Mouse (Mus musculus): ENCODE data around the gene Apol8. TPM values are rescaled to one million over a fixed set of nuclear protein-coding genes. Genes with fewer than 3 reads are reported as not detected.
"Not testable (repeated sequence)": the region's sequence is repeated elsewhere in the genome, so short reads cannot be mapped to it uniquely, and the experiment has no call there.

Apol8 gene
- total RNA-seq, 2 experiments from 2014 or later: 0.21 TPM; not detected in 1

DNA sequence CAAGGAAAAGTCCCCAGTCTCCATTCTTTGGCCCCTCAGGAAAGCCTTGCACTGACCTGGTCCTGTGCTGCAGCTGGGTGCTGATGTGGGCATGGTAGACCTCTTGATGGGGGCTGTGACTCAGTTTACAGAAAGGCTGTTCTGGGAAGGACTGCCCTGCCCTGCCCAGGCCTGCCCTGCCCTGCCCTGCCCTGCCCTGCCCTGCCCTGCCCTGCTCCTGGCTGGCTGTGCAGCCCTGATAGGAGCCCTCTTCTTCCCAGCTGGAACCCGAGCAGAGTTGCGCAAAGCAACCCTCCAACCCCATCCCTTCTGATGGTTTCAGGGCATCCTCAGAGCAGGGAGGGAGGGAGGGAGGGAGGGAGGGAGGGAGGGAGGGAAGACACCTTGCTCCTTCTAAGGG is 1.7 kb downstream of the Apol8 start:
- DNase-seq (ENCODE audit: low spot score in 2 of 2): no peak

DNA sequence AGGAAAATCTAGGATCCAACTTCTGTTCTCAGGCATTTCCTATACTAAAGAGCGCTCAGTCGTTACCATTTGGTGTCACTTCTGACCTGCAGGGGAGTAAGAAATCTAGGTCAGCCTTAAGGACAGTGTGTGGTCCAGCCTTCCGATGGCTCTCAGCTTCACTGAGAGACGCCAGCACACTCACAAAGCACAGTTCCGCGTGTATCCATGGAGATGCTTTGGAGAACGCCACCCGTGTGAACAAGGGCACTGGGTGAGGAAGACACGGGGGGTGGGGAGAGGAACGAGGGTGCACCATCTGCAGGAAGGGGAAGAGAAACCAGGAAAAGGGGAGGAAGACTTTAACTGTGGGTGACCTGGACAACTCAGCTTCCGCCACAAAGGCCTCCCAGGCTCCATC is 4.4 kb downstream of the Apol8 start:
- no peak for DNase-seq (ENCODE audit: low spot score in 2 of 2)

DNA sequence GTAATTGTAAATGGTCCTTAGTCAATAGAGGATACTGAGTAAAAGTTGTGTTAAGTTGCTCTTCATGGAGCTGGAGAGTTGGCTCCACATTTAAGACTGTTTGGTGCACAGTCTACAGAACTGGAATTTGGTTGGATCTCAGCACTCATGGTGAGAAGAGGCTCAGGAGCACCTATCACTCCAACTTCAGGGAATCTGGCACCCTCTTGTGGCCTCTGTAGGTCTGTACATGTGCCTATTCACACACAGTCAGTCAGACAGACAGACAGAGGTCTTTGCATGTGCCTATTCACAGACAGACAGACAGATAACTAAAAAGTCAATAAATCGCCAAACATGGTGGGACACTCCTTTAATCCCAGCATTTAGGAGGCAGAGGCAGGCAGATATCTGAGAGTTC is 6.3 kb downstream of the Apol8 start:
- DNase-seq (ENCODE audit: low spot score in 2 of 2): peak in 1 of 2 experiments; percentile 24

DNA sequence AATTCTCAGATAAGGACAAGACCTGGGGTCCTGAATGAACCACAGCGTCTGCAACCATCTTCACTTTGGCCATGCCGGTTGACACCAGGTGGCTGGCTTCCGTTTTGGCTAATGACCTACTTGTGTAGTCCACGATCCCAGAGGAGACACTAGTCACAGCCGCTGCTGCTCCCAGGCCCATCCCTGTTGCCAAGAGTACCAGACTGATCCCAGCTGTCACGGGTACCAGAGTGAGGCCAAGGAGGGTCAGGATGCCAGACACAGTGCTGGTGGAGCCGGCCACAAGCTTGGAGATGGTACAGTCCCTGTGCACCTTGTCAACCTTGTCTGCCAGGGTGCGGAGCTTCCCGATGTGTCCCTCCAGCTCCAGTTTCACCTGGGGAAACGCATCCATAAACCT is 7.1 kb downstream of the Apol8 start:
- DNase-seq (ENCODE audit: low spot score in 2 of 2): peak in 1 of 2 experiments; percentile 20

DNA sequence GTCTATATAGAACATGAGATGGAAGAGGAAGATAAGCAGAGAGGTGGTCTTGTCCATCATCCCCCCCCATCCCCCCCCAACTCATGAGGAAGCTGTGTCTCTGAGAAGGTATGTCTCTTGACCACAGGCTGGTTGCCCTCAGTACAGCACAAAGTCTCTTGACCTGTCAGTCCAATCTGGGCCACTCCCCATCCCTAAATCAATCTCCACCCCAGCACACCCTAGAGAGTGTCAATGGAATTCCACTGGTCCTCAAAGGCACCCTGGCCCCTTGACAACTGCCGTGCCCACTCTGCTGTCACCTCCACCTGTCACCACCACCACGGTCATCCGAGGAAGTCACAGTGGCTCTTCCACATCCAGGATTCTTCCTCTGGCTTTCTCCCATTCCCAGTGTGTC is 8.4 kb downstream of the Apol8 start:
- no peak for DNase-seq (ENCODE audit: low spot score in 2 of 2)

DNA sequence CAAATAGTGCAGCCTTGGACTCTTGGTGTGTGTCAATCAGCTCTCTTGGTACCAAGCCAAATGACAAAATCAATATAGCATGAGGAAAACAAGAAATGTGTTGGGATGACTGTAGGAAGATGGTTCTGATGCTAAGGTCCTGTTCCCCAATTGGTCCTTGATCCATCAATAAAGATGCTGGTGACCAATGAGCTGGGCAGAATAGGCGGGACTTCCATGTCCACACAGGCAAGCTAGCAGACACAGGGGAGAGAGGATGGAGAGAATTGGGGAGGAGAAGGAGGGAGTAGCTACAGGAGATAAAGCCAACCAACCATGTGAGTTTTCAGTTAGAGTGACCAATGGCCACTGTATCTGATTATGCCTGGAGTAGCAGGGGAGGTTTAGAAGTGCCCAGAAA is 10.5 kb downstream of the Apol8 start:
- DNase-seq (ENCODE audit: low spot score in 2 of 2): no peak

DNA sequence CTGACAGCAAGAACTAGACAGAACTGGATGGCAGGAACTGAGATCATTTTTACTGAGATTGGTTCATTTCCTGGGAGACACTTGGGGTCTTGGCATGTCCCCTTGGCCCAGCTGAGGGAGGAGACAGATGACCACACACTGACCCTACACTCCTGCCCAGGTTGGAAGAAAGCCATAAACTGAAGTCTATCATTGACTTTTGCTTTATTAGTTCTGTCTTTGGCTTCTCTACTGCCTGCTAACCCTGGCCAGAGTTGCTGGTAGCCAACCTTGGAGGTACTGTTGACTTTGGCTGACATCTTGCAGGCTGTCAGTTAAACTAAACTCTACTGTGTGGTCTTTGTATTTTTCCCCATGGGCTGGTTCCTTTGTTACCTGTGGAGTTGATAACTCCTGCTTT is 11.7 kb downstream of the Apol8 start:
- no peak for DNase-seq (ENCODE audit: low spot score in 2 of 2)

DNA sequence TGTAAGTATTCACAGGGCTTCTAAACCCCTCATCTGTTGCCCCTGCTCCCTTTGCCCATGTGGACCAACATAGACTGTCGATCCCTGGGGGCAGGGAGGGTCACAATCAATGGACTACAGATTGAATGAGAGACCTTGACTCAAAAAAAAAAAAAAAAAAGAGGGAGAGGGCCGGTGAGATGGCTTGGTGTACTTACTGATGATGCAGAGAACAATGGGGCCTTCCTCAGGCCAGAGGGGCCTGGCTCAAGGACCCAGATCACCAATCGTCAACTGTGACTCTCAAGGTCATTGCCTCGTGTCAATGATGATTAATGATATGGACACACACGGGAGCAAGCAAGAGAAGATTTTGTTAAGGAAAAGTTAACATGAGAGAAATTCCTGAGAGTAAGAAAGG is 12.2 kb downstream of the Apol8 start:
- DNase-seq (ENCODE audit: low spot score in 2 of 2): no peak

DNA sequence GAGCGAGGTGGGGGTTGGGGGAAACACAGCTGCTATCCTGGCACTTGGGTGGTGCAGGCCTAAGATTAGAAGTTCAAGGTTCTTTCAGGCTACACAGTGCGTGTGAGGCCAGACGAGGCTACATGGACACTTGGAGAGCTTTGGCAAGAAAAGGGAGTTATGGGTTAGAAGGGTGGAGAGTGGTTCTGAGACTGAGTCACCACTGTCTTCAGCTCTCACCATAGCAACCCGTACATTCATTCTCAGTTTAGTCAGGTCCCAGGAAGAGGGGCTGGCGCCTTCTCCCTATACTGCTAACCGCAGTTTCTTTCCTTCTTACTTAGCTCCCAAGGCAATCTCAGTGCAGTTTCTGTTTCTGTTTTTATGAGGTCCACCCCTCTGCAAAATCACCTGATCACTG is 15.2 kb downstream of the Apol8 start:
- not testable (repeated sequence) for DNase-seq (ENCODE audit: low spot score in 2 of 2)

DNA sequence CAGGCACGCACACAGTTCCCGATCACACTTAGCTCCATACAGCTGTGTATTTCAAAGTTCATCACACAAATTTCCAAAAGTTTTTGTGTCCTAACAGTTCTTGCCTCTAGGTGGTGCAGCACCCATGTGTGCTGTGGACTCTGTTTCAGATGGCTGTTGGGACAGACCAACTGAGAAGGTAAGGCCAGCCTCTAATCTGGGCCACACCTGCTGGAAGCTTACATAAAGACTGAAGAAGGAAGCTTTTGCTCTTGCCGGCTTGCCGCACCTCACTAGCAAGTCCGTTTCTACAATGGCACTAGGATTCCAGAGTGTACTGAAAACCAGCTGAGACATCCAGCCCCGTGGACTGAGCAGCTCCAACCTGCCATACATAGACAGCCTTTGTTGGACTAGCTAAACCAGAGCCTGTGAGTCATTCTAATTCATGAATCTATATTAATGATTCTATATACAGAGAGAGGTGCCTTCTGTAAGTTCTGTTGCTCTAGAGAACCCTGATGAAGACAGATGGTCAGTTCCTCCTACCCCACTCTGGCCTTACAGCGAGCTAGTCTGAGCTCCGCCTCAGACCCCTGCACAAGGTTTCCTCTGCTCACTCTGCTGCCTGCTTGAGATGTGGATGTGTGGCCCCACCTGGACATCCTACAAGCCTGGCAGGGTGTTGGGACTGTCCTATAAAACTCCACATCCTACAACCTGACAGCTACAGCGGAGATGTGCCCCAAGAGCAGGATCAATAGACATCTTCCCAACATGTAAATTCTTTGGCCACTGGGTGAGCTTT is 16.1 kb downstream of the Apol8 start:
- no peak for DNase-seq (ENCODE audit: low spot score in 2 of 2)

DNA sequence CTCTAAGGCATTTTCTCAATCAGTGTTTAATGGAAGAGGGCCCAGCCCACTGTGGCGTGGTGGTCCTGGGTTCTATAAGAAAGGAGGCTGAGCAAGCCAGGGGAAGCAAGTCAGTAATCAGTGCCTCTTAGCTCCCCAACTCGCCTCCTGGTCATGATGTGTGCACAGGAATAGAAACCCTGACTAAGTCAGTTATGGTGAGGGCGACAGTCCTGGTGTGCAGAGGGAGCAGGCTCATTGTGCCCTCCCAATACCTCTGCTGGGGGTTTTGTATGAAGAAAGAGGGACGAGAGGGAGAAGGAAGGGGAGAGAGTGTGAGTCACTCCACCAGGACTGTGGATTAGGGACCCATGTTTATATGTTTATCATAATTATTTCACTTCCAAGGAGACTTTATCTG is 22.9 kb downstream of the Apol8 start:
- not testable (repeated sequence) for DNase-seq (ENCODE audit: low spot score in 2 of 2)

DNA sequence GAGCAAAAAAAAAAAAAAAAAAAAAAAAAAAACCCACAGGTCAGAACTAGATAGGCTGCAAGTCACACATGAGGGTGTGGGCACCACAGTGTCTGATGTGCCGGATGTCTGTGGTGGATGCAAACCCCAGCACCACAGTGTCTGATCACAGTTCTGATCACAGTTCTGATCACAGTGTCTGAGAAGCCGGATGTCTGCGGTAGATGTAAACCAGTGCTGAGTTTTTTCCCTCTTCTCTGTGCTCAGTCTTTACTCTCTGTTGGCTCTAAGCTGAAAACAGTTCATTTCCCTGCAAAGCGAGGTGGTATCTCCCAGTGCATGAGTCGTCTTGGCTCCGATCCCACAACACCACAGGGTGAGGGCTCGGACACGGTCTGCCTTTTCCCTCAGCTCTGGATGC is 23.4 kb downstream of the Apol8 start:
- DNase-seq (ENCODE audit: low spot score in 2 of 2): not testable (repeated sequence)

DNA sequence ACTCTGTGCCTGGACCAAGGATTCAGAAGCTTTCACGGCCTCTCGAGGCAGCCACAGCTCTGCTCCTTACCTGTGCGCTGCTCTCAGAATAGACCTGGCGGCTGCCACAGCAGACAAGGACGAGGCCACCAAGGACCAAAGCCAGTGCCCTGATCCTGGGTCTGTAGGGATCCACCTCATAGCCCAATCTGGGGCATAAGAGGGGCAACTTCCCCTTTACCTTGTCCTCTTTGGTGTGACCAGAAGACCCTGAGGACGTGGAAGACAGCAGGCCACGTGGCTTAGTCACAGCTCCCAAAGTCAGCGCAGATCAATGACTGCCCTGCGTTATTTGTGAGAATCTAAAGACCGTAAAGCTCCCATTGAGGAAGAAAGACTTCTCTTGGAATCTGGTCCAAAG is 24.0 kb downstream of the Apol8 start:
- DNase-seq (ENCODE audit: low spot score in 2 of 2): not testable (repeated sequence)

DNA sequence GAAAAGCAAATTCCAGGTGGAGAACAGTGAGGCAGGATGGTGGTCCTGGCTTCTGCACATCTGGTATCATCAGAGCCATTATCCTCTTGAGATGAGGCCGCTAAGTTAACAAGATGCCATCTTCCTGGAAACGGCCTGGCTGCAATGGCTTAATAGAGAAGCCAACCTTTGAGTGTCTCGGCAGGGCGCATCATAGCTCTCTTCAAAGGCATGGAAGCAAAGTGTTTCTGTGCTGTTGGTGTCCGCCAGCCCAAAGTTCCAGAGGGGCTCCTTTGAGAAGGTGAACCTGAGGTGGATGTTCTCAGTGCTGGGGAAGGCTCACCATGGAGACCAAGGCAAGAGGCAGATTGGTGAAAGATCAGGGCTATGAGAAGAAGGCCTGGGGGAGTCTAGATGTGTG is 25.2 kb downstream of the Apol8 start:
- no peak for DNase-seq (ENCODE audit: low spot score in 2 of 2)

DNA sequence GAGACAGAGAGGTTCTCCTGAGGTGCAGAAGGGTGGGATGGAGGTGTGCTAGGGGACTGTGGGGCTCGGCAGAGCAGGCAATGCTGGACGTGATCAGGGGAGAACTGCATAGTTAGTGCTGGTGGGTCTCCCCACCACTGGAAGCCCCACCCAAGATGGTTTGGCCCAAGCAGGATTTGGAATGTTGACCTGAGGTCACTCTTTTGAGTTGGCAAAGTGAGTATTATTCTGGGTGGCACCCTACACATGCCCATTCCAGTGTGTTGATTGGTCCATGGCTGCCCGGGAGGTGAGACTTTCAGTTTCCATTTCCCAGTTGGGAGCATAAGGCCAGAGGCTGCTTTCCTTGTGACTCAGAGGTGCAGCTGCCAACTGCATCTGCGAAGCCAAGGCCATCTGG is 28.1 kb downstream of the Apol8 start, which contains the start of gene Apol9b:
TSS of gene Apol9b (plus strand) at position 301 of the 400 bp plus-strand sequence.
- DNase-seq (ENCODE audit: low spot score in 2 of 2): not testable (repeated sequence)

DNA sequence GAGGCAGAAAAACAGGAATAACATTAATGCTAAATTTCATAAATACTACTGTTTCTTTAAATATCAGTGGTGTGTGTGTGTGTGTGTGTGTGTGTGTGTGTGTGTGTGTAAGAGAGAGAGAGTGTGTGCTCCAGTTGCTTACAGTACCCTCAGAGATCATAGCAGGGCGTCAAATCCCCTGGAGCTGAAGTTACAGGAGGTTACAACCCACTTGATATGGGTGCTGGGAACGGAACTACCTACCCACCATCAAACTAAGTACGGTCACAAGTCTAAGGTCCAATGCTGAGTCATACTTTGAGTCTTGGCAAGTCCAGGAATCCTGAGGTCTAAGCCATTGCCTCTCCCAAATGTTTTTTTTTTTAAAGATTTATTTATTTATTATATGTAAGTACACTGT is 29.1 kb downstream of the Apol8 start:
- not testable (repeated sequence) for DNase-seq (ENCODE audit: low spot score in 2 of 2)

DNA sequence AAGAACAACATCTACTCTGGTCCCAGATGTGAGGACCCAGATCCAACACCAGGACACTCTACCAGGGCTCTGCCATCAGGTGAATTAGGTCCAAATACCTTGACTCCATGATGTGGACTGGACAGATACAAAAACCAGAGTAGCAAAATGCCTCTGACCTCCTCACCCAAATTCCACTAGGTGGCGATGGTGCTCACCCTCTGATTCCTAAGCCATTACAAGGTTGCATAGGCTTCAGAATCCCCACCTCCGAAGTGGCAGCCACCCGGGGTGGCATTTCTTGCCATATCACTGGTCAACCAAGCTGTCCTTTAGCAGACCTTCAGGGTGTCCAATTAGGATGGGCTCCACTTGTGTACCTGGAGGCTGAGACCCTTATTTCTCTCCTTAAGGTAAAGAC is 29.7 kb downstream of the Apol8 start:
- DNase-seq (ENCODE audit: low spot score in 2 of 2): not testable (repeated sequence)

DNA sequence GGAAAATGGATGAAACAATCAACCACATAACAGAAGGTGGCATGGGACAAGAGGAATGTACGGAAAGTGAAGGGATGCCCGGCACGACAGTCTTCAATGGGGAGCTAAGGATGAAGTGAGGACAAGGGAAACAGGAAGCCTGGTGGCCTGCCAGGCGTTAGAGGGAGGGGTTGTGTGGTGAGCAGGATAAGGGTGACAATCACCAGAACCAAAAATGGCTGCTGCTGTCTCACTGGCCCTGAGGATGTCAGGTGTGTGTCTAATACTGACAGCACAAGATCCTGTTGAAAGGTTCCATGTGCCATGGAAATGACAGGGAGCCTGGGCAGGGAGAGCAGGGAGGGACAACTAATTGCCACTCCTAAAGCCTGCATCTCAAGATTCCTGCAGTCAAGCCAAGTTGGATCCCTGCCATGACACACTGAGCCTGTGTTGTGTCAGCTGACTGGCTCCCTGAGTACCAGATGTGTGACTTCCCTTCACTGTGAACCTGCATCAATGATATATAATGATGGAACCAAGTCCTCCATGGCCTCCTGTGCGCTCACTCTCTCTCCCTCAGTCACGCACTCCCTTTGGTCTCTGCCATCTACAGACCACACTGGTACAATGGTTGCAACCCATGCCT is 31.3 kb downstream of the Apol8 start:
- DNase-seq (ENCODE audit: low spot score in 2 of 2): not testable (repeated sequence)

DNA sequence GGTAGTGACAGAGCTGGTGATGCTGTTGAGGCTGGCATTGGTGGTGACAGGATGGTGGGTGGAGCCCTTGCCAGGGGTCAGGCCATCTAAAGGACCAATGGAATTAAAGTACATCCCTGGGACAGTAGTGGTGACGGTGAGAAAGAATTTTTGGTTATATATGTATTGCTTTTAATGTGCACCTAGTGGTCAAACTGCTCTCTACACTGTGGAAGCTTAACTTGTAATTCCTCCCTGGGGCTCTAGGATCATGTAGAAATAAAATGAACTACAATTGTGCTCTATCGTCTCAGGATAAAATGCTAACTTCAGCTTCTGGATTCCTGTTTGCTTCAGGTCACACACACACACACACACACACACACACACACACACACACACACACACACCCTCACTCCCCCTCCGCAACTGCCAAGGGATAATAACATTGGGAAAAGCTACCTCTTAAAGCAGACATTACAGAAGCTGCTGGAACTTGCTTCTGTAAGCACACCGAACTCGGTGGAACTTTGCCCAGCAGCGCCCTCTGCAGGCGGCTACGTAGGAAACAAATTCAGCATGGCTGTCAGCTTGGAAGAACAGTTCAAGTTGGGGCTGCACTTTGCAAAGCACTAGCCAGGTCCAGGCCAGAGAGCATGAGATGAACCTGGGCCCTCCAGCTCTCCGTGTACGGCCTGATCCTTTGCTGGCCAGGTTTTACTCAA is 32.4 kb downstream of the Apol8 start:
- DNase-seq (ENCODE audit: low spot score in 2 of 2): not testable (repeated sequence)

DNA sequence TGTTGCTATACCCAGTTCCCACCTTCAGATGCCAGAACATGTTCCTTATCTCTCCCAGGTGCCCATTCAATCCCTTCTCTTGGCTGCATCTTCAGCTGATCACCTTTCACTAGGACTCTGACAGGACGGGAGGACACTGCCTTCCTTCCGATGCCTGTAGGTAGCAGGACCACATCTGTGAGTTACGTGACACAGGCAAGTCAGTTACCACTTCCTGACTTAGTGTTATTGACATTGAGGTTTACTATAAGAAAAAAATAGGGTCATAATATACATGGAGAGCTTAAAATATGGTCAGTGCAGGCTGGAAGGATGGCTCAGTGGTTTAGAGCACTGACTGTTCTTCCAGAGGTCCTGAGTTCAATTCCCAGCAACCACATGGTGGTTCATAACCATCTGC is 35.3 kb downstream of the Apol8 start:
- DNase-seq (ENCODE audit: low spot score in 2 of 2): not testable (repeated sequence)

DNA sequence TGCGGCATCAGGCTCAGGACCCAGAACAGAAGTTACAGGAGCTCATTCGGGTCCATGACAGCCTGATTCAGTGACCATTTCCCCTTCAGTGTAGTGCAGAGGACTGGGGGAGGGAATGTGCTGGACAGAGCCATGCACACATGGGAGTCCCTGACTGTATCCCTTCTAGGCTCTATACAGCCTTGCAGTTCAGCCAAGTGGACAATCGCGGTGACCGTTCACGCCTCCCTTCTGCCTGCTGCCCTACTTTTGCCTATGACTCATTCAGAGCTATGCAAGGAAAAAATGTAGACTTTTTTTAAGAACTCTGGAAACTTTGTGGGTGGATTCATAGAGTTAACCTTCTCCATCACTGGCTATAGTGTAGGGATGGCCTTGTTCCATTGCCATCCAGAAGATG is 38.6 kb downstream of the Apol8 start:
- DNase-seq (ENCODE audit: low spot score in 2 of 2): not testable (repeated sequence)

DNA sequence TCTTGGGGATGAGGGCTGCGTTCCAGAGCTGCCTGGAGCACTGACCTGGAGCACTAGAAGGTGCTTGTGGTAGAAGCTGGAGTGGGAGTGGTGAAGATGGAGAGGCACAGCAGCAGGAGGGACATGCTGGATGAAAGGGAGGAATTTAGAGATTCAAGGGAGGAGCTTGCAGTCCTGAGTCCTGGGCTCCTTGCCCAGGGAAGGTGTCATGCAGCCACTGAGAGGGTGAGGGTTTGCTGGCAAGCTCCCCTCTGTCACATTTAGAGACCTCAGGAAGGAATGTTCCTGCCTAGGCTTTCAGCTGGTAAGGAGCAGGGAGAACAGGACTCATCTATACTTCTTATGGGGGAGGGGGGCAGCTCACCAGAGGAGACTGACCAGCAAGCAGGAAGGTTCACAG is 47.9 kb downstream of the Apol8 start:
- DNase-seq (ENCODE audit: low spot score in 2 of 2): not testable (repeated sequence)

Data from gastrocnemius, postnatal 4 days (tissue).